Mouse (Mus musculus) neural tube, embryonic 11.5 days (tissue): ENCODE measurements around the gene Hip1. TPM values are rescaled to one million over a fixed set of nuclear protein-coding genes. Genes with fewer than 3 reads are reported as not detected.

Experiments
- ATAC-seq: fragments of 200-750 bp; cut with Nextera tagmentation; 2 replicates; pipeline ENCODE4 v1.8.0; 2017; ENCODE audit warnings: moderate number of reproducible peaks, mild to moderate bottlenecking, moderate TSS enrichment, moderate library complexity; ENCODE audit not compliant: insufficient read depth, low FRiP score, low TSS enrichment
- DNase-seq: peaks from one replicate; pipeline ENCODE4 v3.0.0-alpha.2; 2015; ENCODE audit warnings: low spot score
- H3K27ac ChIP-seq: fragments of 300-500 bp; sonication (generic); 2 replicates; pipeline ENCODE4 v1.5.1; 2014; ENCODE audit warnings: low read depth, mild to moderate bottlenecking, low read length
- H3K27me3 ChIP-seq: fragments of 300-500 bp; sonication (generic); 2 replicates; pipeline ENCODE4 v1.6.1; 2014; ENCODE audit warnings: mild to moderate bottlenecking, low read length, mixed read lengths; ENCODE audit not compliant: control insufficient read depth, insufficient read depth
- H3K36me3 ChIP-seq: fragments of 300-500 bp; sonication (generic); 2 replicates; pipeline ENCODE4 v1.6.1; 2014; ENCODE audit warnings: mild to moderate bottlenecking, low read length, moderate library complexity, mixed read lengths; ENCODE audit not compliant: control insufficient read depth, insufficient read depth
- H3K4me1 ChIP-seq: fragments of 300-500 bp; sonication (generic); 2 replicates; pipeline ENCODE4 v1.6.1; 2014; ENCODE audit warnings: low read length, mixed read lengths; ENCODE audit not compliant: control insufficient read depth, insufficient read depth
- H3K4me2 ChIP-seq: fragments of 300-500 bp; sonication (generic); 2 replicates; pipeline ENCODE4 v1.6.1; 2014; ENCODE audit warnings: low read depth, mild to moderate bottlenecking, moderate library complexity
- H3K4me3 ChIP-seq: fragments of 300-500 bp; sonication (generic); 2 replicates; pipeline ENCODE4 v1.5.1; 2014; ENCODE audit warnings: low read depth, low read length
- H3K9ac ChIP-seq: fragments of 300-500 bp; sonication (generic); 2 replicates; pipeline ENCODE4 v1.6.1; 2014; ENCODE audit warnings: mild to moderate bottlenecking, low read length
- H3K9me3 ChIP-seq: fragments of 300-500 bp; sonication (generic); 2 replicates; pipeline ENCODE4 v1.6.1; 2016; ENCODE audit warnings: low read length; ENCODE audit not compliant: control insufficient read depth
- WGBS: fragments of 180-500 bp; shearing (Covaris S2); extraction: QIAGEN DNeasy Blood & Tissue Kit; methylation state at CpG from one replicate; pipeline ENCODE4 v1.1.7; 2014; 5-methylcytosine and 5-hydroxymethylcytosine counted together
- polyA plus RNA-seq: library from polyadenylated mRNA; unstranded; fragments of >200 nt; fragmentation: Nextera tagmentation; extraction: Ambion mirVana; gene quantifications from 2 replicates; pipeline ENCODE4 v1.2.1, GENCODE M21; 2014

The Hip1 gene
- polyA plus RNA-seq, 1 experiment from 2014 or later, result 57.3 TPM

GRCm38 (mm10) chr5:135383771-135384170, 161.1 kb downstream of the Hip1 start:
- no peak for ATAC-seq

GRCm38 (mm10) chr5:135382746-135383145, 162.2 kb downstream of the Hip1 start:
- Histone ChIP-seq H3K9me3 (no peaks in the 10 kb centered on the region), H3K36me3 (peaks cover 48% of the 10 kb centered on the region), H3K4me2 (no peak overlapping the region), H3K27me3 (no peaks in the 10 kb centered on the region), H3K9ac (no peak overlapping the region), H3K4me3 (no peak overlapping the region), H3K27ac (no peak overlapping the region), H3K4me1 (no peaks in the 10 kb centered on the region)
- ATAC-seq (no peak), DNase-seq (no peak)
- WGBS, result 93% methylated on average over 7 of the region's 7 CpGs

More at GRCm38 (mm10) chr5:135383771-135384170, 161.1 kb downstream of the Hip1 start:
- no peak overlapping the region for H3K4me2 ChIP-seq
- H3K4me3 ChIP-seq, result no peak overlapping the region
- H3K27me3 ChIP-seq, result no peaks in the 10 kb centered on the region
- 88% methylated on average over 10 of the region's 10 CpGs for WGBS
- no peak overlapping the region for H3K9ac ChIP-seq
- H3K4me1 ChIP-seq, result no peaks in the 10 kb centered on the region
- no peaks in the 10 kb centered on the region for H3K9me3 ChIP-seq
- no peak overlapping the region for H3K27ac ChIP-seq
- DNase-seq, result no peak
- H3K36me3 ChIP-seq, result peaks cover 49% of the 10 kb centered on the region

GRCm38 (mm10) chr5:135381356-135381925, 163.5 kb downstream of the Hip1 start:
- Histone ChIP-seq H3K4me2 (no peak overlapping the region), H3K9ac (no peak overlapping the region), H3K4me3 (no peak overlapping the region), H3K4me1 (no peaks in the 10 kb centered on the region), H3K36me3 (peaks cover 38% of the 10 kb centered on the region), H3K9me3 (no peaks in the 10 kb centered on the region), H3K27ac (no peak overlapping the region), H3K27me3 (no peaks in the 10 kb centered on the region)
- DNase-seq, result no peak
- ATAC-seq, result no peak
- WGBS, result 95% methylated on average over 10 of the region's 10 CpGs

- no peak for ATAC-seq
- Histone ChIP-seq H3K4me2 (no peak overlapping the region), H3K36me3 (peaks cover 40% of the 10 kb centered on the region), H3K9ac (no peak overlapping the region), H3K4me3 (no peak overlapping the region), H3K27me3 (no peaks in the 10 kb centered on the region), H3K27ac (no peak overlapping the region), H3K4me1 (no peaks in the 10 kb centered on the region), H3K9me3 (no peaks in the 10 kb centered on the region)
- no peak for DNase-seq
- 91% methylated on average over 4 of the region's 4 CpGs for WGBS
Observed at GRCm38 (mm10) chr5:135380681-135381080, 164.2 kb downstream of the Hip1 start.

GRCm38 (mm10) chr5:135376341-135376740, 168.6 kb downstream of the Hip1 start:
- Histone ChIP-seq H3K4me2 (no peak overlapping the region), H3K9me3 (no peaks in the 10 kb centered on the region), H3K4me1 (no peaks in the 10 kb centered on the region), H3K27me3 (no peaks in the 10 kb centered on the region), H3K9ac (no peak overlapping the region), H3K36me3 (peaks cover 30% of the 10 kb centered on the region), H3K4me3 (no peak overlapping the region), H3K27ac (no peak overlapping the region)
- ATAC-seq (no peak), DNase-seq (no peak)
- 66% methylated on average over 2 of the region's 2 CpGs for WGBS

- no peak for DNase-seq
- 91% methylated on average over 8 of the region's 8 CpGs for WGBS
Observed at GRCm38 (mm10) chr5:135375167-135375566, 169.8 kb downstream of the Hip1 start.

GRCm38 (mm10) chr5:135373601-135374000, 171.3 kb downstream of the Hip1 start:
- Histone ChIP-seq H3K4me3 (no peak overlapping the region), H3K9ac (no peak overlapping the region), H3K27ac (no peak overlapping the region), H3K9me3 (no peaks in the 10 kb centered on the region), H3K4me1 (peaks cover 6% of the 10 kb centered on the region; the same call in 1 of the 2 replicates), H3K27me3 (no peaks in the 10 kb centered on the region), H3K36me3 (peaks cover 19% of the 10 kb centered on the region), H3K4me2 (no peak overlapping the region)
- no peak for DNase-seq
- no peak for ATAC-seq
- 95% methylated on average over 5 of the region's 5 CpGs for WGBS

More at GRCm38 (mm10) chr5:135375167-135375566, 169.8 kb downstream of the Hip1 start:
- Histone ChIP-seq H3K9me3 (no peaks in the 10 kb centered on the region), H3K4me1 (peaks cover 4% of the 10 kb centered on the region; the same call in 1 of the 2 replicates), H3K4me2 (no peak overlapping the region), H3K27me3 (no peaks in the 10 kb centered on the region), H3K4me3 (no peak overlapping the region), H3K9ac (no peak overlapping the region), H3K36me3 (peaks cover 23% of the 10 kb centered on the region), H3K27ac (no peak overlapping the region)
- no peak for ATAC-seq

- Histone ChIP-seq H3K4me3 (no peak overlapping the region), H3K9ac (no peak overlapping the region), H3K4me2 (no peak overlapping the region), H3K27ac (no peak overlapping the region), H3K36me3 (peaks cover 15% of the 10 kb centered on the region), H3K27me3 (no peaks in the 10 kb centered on the region), H3K9me3 (no peaks in the 10 kb centered on the region), H3K4me1 (peaks cover 6% of the 10 kb centered on the region; the same call in 1 of the 2 replicates)
- WGBS, result 97% methylated on average over 13 of the region's 13 CpGs
- DNase-seq (no peak), ATAC-seq (no peak)
Observed at GRCm38 (mm10) chr5:135371195-135371594, 173.7 kb downstream of the Hip1 start.
